Mouse (Mus musculus) regulatory T cell (primary cell): ENCODE measurements around the gene Hacl1.

Source experiments
- in situ Hi-C: fragments of 300-600 bp; cut with MboI, MseI; formaldehyde crosslinking; loops from one replicate; pipeline ENCODE4 v1.15.1; 2025; ENCODE audit warnings: high pct_unique_total_duplicates

The Hacl1 gene

DNA sequence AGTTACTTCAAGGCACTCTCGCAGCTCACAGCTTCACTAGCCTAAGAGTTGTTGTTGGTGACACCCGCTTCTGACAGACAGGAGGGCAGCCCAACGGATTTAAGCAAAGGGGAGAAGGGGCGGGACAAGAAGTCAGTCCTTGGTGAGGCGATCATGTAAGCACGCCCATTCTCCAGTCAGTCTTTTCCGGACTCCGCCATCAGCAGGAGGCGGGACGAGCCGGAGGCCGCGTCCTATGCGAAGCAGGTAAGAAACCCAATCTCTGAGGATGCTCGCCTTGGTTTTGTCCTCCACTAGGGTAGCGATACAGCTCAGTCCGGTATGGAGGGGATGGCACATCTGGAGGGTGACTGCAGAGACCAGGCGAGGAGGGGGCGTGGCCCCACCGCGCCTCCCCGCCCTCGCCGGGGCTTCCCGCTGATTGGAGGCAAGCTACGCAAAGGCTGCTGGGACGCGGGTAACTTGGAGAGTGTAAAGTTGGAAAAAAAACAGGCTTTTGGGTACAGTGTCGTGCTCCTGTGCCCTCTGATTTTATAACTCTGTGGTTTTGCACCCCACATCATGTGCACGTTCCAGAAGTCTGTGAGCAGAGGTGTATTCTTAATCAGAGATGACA, at the start of gene Hacl1, which contains the start of gene Btd:
Hacl1 (minus strand) TSS at position 397 of the 616 bp plus-strand sequence.
Btd (plus strand) TSS at position 139 of the 616 bp plus-strand sequence.
- in situ Hi-C loops: loop anchor here (10.0 kb wide), 2 partner anchors 434 to 514 kb away; partner anchors contain the start of gene Ncoa4

DNA sequence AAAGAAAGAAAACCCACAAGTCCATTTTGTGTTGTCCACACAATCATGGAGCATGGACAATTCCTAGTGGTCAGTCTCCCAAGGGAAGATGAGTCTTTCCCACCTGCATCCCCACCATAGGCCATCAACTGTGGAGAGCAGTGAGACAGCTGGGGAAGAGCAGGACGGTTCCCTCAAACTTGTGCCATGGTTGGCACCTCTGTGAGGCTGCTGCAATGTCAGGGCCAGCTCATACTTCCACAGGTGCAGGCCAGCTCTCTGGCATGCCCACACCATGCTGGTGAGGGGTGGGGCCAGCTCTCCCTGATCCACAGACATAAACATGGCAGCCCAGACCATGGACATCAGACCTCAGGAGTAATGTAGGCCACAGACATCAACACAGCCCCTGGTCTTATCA, 45.1 kb upstream of the Hacl1 start:
- in situ Hi-C loops: no loop called here

DNA sequence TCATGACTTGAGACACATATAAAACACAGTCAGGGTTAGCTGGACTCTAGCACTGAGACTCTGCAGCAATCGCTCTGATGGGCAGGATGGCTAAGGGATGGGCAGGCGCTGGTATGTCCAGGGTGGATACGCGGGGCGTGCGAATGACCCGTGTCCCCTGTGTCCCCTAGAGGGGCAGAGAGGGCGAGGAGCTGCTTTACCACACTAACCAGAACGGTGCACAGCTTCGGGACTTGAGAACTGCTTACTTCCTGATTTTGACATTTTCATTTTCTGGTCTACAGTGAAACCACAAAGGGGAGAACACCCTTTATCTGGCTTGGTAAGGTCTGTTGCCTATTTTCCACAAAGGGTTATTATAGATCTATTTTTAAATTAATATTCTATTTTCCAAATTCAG, 44.6 kb upstream of the Hacl1 start:
- in situ Hi-C loops: no loop called here

DNA sequence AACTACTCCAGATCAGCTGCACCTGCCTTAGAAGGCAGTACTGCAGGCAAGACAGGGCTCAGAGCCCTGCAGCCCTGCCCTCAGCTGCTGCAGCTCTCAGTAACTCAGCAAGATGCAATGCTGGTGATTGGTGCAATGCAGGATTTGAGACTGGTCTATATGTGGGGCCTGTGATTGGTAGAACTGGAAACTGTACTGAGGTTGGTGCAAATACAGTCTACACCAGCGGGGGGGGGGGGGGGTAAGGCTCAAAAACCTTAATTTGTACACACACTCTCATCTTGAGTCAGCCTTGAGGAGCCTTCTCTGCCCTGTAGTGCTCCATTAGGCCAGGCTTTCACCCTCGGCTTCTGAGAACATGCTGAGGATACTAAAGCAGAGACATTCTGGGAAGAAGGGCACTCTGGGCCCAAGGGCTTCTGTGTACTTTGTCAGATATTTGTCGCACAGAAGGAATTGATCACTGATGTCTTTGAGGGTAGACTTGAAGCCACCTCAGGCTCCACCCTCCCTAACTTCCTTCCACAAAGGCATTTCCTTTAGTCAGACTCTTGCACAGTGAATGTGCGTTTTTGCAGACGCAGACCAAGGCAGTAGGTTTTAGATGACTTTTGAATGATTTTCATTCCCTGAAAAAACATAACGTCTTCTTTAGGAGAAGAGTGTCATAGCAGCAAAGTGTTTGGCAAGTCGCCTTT, 43.4 kb upstream of the Hacl1 start:
- in situ Hi-C loops: no loop called here

DNA sequence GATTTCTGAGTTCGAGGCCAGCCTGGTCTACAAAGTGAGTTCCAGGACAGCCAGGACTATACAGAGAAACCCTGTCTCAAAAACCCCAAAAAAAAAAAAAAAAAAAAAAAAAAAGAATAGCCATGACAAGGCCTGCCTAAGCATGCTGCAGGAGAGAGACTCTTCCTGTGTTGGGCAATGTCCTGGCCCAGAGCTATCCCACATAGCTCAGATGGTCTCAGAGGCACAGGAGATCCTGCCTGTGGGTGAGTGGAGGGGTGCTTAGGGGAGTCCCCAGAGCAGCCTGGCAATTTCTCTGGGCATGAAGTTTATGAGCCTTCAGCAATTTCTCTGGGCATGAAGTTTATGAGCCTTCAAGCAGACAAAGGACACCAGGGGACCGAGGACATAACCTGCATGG, 42.5 kb upstream of the Hacl1 start:
- in situ Hi-C loops: no loop called here

DNA sequence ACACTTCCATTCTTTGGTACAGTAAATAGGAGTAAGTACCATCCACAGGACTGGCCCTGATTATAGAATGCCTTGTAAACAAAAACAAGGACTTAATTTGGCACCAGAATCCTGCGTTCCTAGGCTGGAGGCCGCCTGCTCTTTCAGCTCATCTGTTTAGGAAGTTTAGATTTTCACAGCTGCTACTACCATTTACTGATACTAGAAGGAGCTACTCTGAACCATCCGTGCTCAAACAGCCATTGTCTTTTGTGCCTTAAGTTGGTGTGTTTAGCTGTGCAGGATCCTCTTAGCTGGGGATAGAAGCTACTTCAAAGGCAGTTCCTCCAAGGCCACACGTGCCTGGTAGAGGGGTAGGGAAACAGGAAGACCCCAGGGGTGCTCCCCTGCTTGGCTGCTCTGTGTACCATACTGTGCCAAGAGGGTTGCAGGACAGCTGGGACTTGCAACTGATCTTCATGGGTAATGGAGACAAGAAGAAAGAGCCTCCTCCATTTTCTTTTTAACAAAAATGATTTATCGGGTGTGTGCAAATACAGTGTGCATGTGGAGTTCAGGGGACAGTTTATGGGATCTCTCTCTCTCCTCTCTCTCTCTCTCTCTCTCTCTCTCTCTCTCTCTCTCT, 41.0 kb upstream of the Hacl1 start:
- in situ Hi-C loops: no loop called here

DNA sequence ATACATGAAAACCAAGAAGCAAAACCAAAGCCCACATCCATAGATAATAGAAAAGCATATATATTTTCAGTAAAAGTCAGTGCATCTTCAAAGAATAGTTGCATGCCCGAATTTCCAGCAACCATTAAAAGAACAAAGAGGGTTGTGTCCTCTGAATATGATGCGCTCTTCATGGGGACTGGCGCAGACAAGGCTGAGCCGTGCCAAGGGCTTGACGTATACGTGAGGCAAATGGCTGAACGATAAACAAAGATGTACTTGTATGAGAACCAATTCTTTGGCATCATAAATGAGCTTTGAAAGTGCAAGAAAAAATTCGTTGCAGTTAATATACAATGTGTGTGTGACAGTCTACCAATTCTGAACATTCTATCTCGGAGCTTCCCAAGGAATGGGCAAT, 40.2 kb upstream of the Hacl1 start:
- in situ Hi-C loops: no loop called here

DNA sequence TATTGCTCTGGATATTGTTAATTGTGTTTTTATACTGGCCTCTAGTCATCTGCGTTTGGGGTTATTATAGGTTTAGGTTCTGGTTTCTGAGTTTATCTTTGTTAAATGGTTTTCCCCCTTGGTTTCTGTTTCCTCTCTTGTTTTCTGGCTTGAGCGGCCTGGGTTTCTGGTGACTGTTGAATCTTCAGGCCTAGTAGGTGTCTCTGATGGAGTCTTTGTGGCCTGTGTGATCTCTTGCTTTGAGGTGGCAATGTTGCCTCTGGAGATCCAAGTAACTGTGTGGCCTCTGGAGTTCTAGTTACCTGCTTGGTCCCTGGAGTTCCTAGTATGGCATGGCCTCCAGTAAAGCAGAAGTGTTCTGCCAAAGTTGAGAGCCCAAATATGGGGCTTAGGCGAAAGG, 39.6 kb upstream of the Hacl1 start:
- in situ Hi-C loops: no loop called here

DNA sequence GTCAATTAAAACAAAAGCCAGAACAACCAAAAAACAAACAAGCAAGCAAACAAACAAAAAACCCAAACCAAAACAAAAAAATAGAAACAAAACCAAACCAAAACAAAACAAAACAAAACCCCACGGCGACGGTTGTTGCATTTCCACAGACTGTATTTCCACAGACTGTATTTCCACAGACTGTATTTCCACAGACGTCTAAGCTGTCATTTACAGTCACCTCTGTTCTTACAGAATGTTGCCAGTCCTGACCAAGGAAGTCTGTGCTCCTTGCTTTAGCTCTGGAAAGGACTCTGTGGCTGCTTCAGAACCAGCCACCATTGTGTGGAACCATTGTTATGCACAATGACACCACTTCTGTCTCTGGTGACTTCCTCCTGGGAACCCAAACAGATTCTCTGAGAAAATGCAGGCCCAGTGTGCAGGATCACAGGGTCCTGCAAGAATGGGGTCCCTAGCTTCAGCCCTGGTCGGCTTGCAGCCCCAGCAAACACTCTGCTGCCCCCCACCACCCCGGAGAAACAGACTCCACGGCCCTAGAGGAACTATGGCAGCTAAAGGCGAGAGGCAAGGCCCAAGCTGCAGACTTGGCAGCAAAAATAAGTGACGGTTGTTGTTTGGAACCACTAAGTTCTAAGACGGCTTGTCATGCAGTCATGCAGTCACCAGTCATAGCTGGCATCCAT, 30.7 kb upstream of the Hacl1 start:
- in situ Hi-C loops: no loop called here

DNA sequence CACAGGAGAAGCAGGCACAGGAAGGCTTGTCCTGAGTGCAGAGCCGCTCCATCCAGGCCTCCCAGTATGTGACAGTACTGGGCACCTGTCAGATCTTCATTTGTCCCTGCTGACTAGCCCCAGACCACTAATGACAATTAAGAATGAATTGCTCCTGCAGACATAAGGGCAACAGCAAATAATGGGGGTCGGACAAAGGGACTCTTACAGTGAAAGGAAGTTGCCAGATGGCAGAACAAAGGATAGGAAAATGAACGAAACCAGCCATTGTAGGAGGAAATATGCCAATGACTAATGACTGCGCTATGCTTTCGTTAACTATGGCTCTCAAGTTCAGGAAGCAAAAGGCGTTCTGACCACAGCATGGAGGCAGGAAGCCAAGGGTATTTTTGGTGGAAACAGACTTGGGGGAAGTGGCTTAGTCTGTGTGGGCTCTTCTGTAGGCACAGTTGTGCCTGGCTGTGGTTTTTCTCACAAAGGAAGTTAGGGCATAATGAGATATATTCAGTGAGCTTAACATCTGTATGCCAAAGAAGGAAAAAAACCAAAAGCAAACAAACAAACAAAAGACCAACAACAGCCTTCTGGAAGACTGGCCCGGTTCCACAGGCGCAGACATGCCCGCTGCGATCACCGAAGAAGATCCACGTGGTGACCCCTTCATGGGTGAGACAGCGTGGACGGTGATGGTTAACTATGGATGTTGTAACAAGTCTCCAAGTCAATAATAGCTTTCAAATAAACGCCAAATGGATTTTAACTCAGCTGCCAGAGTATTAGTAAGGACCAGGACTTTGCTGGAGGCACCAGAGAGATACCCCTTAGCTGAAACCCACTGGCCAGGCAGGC, 28.8 kb upstream of the Hacl1 start:
- in situ Hi-C loops: no loop called here

DNA sequence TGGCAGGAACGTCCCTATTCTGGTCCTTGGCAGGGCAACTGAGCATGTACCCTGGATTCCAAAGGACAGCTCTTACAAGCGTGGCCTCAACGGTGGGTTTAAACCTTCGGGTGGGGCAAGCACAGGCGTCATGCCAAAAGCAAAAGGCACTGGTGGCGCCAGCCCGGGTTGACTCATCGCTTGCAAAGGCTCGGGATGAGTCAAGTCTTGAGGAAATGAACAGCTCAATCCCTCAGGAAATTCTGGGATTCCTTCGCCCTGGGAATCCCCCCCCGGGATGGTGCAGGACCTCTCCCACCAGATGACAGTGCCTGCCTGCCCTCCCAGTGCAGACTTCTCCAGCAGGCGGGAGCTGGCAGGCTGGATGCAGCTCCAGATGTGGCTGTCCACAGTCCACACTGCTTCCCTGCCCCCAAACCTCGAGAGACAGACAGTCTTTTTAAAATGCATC, 28.1 kb upstream of the Hacl1 start:
- in situ Hi-C loops: no loop called here

DNA sequence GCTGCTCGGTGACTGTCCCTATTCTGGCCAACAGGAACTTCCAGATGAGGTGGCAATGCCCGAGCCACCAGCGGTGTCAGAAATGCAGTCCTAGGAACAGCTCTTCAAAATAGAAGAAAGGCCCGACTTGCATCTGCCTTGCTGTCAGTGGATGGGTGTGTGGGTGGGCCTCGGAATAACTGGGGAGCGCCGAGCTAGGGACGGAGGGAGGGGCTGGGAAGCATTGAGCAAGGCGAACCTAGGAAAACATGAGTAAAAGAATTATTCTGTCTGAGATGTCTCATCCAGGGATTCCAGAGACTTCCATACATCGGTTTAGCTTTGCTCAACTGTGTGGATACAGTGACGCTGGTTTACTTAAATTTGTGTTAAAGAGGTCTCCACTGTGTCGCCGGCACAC, 27.2 kb upstream of the Hacl1 start:
- in situ Hi-C loops: no loop called here

DNA sequence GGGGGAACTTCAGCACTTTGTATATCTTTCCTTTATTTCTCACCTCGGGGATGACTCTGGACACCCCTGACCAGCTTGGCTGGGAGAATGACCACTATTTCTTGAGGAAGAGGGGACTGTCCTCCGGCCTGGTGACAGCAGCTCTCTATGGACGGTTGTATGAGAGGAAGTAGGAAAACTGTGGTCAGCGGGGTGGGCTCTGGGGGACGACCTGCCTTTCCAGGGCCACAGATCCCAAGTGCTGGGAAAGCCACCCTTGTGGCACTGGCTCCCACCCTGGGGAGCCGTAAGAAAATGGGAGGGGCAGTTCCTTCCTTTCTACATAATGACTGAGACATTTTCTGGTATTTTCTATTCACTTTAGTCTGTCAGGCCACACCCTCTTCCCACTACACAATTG, 26.7 kb upstream of the Hacl1 start:
- in situ Hi-C loops: no loop called here

DNA sequence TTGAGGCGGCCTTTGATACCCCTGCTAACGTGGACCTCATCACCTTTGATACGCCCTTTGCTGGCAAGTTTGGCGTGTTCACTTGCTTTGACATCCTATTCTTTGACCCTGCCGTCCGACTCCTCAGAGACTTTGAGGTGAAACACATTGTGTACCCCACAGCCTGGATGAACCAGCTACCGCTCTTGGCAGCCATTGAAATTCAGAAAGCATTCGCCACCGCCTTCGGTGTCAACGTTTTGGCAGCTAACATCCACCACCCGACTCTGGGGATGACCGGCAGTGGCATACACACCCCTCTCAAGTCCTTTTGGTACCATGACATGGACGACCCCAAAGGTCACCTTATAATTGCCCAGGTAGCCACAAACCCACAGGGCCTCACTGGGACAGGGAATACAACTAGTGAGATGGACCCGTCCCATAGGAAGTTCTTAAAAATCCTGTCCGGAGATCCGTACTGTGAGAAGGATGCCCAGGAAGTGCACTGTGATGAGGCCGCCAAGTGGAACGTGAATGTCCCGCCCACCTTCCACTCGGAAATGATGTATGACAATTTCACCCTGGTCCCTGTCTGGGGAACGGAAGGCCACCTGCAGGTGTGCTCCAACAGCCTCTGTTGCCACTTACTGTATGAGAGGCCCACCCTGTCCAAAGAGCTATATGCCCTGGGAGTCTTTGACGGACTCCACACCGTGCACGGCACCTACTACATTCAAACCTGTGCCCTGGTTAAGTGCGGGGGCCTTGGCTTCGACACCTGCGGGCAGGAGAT, 26.0 kb upstream of the Hacl1 start:
- in situ Hi-C loops: no loop called here

DNA sequence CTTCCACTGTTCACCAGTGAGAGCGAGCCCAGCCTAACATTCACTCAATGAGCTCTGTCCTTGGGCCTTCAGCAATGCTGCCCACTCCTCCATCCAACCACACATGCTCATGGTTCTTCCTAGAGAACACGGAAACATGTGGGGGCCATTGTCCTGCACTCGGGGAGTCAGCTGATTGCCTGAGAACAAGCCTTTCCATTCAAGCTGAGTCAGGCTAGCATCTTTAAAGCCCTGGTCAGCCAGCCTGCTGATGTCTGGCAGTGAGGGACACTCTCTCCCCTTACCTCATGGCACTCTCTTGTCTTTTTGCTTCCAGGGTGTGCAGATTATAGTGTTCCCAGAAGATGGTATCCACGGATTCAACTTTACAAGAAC, 24.5 kb upstream of the Hacl1 start:
- in situ Hi-C loops: no loop called here

DNA sequence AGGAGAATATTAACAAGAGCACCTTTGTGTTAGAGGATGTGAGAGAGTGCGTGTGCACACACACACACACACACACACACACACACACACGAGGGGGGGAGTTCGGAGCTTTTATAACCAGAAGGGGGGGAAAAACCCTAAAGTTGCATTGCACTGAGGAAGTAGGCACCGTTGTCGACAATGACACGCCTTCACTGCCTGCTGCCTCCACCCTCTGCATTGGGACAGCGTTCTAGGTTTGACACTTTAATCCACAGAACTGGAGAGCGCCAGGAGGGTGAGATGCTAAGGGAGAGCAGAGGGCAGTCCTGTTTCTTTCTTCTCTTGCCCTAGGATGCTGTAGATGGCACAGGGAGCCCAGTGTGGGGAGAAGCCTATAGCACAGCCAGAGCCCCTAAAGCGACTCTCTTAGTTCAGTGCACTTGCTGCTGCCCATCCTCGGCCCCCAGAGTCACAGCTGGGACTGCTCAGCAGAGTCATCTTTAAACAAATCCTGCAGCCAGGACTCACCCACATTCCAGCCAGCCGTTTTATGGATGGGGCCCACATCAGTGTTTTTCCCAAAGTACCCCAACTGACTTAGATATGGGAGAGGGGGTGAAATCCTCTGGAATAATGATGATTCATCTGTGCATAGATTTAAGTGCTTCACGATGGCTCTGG, 23.9 kb upstream of the Hacl1 start:
- in situ Hi-C loops: no loop called here

DNA sequence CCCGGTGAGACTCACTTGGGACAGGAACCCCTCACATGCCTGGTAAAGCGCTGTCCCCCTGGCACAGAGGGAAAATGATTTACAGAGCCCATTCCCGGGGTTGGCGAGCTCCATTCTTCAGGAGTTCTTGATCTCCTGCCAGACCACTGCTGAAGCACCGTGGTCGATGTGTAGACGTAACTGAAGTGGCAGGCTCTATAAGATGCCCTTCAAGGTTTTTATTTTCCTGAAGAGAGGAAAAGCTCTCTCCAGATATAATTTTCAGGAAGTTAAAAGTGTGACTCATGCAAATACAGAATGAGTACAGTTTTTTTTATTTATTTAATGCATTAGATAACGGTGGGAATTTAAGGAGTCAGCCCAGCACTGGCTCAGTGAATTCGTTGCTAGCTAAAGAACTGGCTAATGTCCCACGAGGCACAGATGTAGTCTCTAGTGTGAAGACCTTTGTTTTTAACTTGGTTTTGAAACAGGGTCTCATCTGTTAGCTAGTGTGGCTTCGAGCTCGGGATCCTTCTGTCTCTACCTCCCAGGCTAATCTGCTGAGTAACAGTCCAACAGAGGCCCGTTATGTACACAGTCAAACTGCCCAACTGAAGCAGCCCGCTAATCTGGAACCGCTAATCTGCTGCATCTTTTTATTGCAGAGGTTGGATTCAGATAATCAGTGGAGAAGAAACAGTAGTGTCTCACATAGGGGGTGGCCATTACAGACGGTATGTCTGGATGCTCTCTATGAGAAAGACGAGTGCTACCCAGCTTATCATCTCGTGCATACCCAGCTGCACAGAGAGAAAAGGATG, 23.2 kb upstream of the Hacl1 start:
- in situ Hi-C loops: no loop called here

DNA sequence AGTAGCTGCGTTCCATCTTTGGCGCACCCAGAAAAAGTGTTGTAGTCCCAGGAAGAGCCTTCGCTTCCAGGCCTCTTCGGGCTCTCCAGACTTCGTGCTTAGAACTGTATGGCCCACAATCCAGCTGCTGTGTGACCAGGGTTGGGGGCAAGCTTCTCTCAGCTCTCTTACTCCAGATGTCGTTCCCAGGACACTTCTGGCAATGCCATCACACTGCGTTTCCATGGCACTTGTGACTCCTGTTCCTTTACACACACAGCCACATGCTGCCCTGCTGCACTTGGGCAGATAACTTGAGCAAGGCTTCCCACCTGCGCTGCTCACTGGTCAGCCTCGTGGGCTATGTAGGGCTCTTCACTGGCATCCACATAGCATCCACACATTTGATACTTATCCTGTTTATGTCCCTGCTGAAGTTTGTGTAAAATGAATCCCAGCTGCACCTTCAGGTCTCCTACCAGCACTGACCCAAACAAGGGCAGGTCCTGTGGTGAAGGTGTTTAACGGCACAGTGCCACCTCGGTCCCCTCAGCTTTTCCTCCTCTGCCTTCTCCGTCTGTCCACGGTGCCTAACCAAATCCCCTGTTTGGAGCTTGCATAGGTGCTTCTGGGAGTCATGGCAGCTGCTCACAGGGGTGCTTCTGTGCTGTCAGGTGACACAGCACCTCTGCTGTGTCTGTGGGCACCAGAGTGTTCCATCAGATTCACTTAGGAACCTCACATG, 22.5 kb upstream of the Hacl1 start:
- in situ Hi-C loops: no loop called here
